Mouse (Mus musculus): Measurements from ENCODE around the gene Golgb1. TPM values are rescaled to one million over a fixed set of nuclear protein-coding genes. Genes with fewer than 3 reads are reported as not detected.

Golgb1 gene
- polyA plus RNA-seq, 1 experiment from 2014 or later = 64.0 TPM

GRCm38 (mm10) chr16:36934841-36935620 is 60.1 kb downstream of the Golgb1 start, which contains the start of gene Hcls1:
Hcls1 (plus strand) TSS chr16:36934983.
- 85% methylated on average over 7 of the region's 7 CpGs for WGBS

GRCm38 (mm10) chr16:36935814-36936213 is 60.9 kb downstream of the Golgb1 start:
- no peaks in the 10 kb centered on the region for H3K27me3 ChIP-seq (ENCODE audit: insufficient read depth, poor library complexity, severe bottlenecking)
- WGBS = 89% methylated on average over 3 of the region's 3 CpGs
- DNase-seq (ENCODE audit: low spot score) = no peak
- no peak overlapping the region for H3K4me3 ChIP-seq
- H3K36me3 ChIP-seq = peaks cover 28% of the 10 kb centered on the region
- H3K27ac ChIP-seq = no peak overlapping the region
- H3K4me1 ChIP-seq (replicated peaks) = no peaks in the 10 kb centered on the region
- no peaks in the 10 kb centered on the region for H3K9me3 ChIP-seq

More at GRCm38 (mm10) chr16:36934841-36935620, 60.1 kb downstream of the Golgb1 start, which contains the start of gene Hcls1:
- H3K9me3 ChIP-seq = no peaks in the 10 kb centered on the region
- no peaks in the 10 kb centered on the region for H3K4me1 ChIP-seq (replicated peaks)
- no peak within 1 kb of the TSS for H3K4me3 ChIP-seq
- no peak for DNase-seq (ENCODE audit: low spot score)
- H3K27ac ChIP-seq = no peak within 1 kb of the TSS
- H3K36me3 ChIP-seq = peaks cover 36% of the 10 kb centered on the region
- no peaks in the 10 kb centered on the region for H3K27me3 ChIP-seq (ENCODE audit: insufficient read depth, poor library complexity, severe bottlenecking)

GRCm38 (mm10) chr16:36941137-36941727 is 66.3 kb downstream of the Golgb1 start:
- no peaks in the 10 kb centered on the region for H3K36me3 ChIP-seq
- no peaks in the 10 kb centered on the region for H3K9me3 ChIP-seq
- no peak overlapping the region for H3K27ac ChIP-seq
- no peak for DNase-seq (ENCODE audit: low spot score)
- H3K4me3 ChIP-seq = no peak overlapping the region
- 78% methylated on average over 6 of the region's 6 CpGs for WGBS
- H3K4me1 ChIP-seq (replicated peaks) = peaks cover 9% of the 10 kb centered on the region
- no peaks in the 10 kb centered on the region for H3K27me3 ChIP-seq (ENCODE audit: insufficient read depth, poor library complexity, severe bottlenecking)

GRCm38 (mm10) chr16:36941895-36942294 is 67.0 kb downstream of the Golgb1 start:
- 71% methylated on average over 4 of the region's 4 CpGs for WGBS
- no peak for DNase-seq (ENCODE audit: low spot score)
- H3K27ac ChIP-seq = no peak overlapping the region
- H3K4me1 ChIP-seq (replicated peaks) = peaks cover 9% of the 10 kb centered on the region
- H3K36me3 ChIP-seq = no peaks in the 10 kb centered on the region
- no peak overlapping the region for H3K4me3 ChIP-seq
- H3K9me3 ChIP-seq = no peaks in the 10 kb centered on the region
- H3K27me3 ChIP-seq (ENCODE audit: insufficient read depth, poor library complexity, severe bottlenecking) = no peaks in the 10 kb centered on the region

- Histone ChIP-seq H3K4me3 (no peak overlapping the region), H3K4me1 (replicated peaks) (peaks cover 9% of the 10 kb centered on the region), H3K27ac (no peak overlapping the region), H3K27me3 (ENCODE audit: insufficient read depth, poor library complexity, severe bottlenecking) (no peaks in the 10 kb centered on the region), H3K9me3 (no peaks in the 10 kb centered on the region), H3K36me3 (no peaks in the 10 kb centered on the region)
- WGBS = 88% methylated on average over 3 of the region's 3 CpGs
- no peak for DNase-seq (ENCODE audit: low spot score)
Measured at GRCm38 (mm10) chr16:36943591-36943990, 68.7 kb downstream of the Golgb1 start.

GRCm38 (mm10) chr16:36944895-36945424 is 70.0 kb downstream of the Golgb1 start:
- Histone ChIP-seq H3K27ac (peak overlapping the region; percentile 66; the same call in 1 of the 2 replicates), H3K4me3 (no peak overlapping the region), H3K27me3 (ENCODE audit: insufficient read depth, poor library complexity, severe bottlenecking) (no peaks in the 10 kb centered on the region), H3K36me3 (no peaks in the 10 kb centered on the region), H3K9me3 (no peaks in the 10 kb centered on the region), H3K4me1 (replicated peaks) (peaks cover 9% of the 10 kb centered on the region)
- peak; percentile 15 for DNase-seq (ENCODE audit: low spot score)
- 41% methylated on average over 12 of the region's 12 CpGs for WGBS

- Histone ChIP-seq H3K27me3 (ENCODE audit: insufficient read depth, poor library complexity, severe bottlenecking) (no peaks in the 10 kb centered on the region), H3K9me3 (no peaks in the 10 kb centered on the region), H3K4me1 (replicated peaks) (peaks cover 9% of the 10 kb centered on the region), H3K27ac (no peak overlapping the region), H3K4me3 (no peak overlapping the region), H3K36me3 (no peaks in the 10 kb centered on the region)
- no peak for DNase-seq (ENCODE audit: low spot score)
- 88% methylated on average over 8 of the region's 8 CpGs for WGBS
Measured at GRCm38 (mm10) chr16:36946459-36947159, 71.7 kb downstream of the Golgb1 start.

- DNase-seq (ENCODE audit: low spot score) = no peak
- no peak overlapping the region for H3K27ac ChIP-seq
- H3K27me3 ChIP-seq (ENCODE audit: insufficient read depth, poor library complexity, severe bottlenecking) = no peaks in the 10 kb centered on the region
- WGBS = 71% methylated on average over 4 of the region's 4 CpGs
- H3K36me3 ChIP-seq = no peaks in the 10 kb centered on the region
- H3K9me3 ChIP-seq = no peaks in the 10 kb centered on the region
- no peak overlapping the region for H3K4me3 ChIP-seq
- H3K4me1 ChIP-seq (replicated peaks) = peaks cover 9% of the 10 kb centered on the region
Measured at GRCm38 (mm10) chr16:36947646-36948197, 72.8 kb downstream of the Golgb1 start.

GRCm38 (mm10) chr16:36949614-36950336 is 74.8 kb downstream of the Golgb1 start:
- no peak overlapping the region for H3K4me3 ChIP-seq
- no peaks in the 10 kb centered on the region for H3K36me3 ChIP-seq
- 73% methylated on average over 8 of the region's 8 CpGs for WGBS
- no peaks in the 10 kb centered on the region for H3K9me3 ChIP-seq
- H3K4me1 ChIP-seq (replicated peaks) = peaks cover 7% of the 10 kb centered on the region
- H3K27ac ChIP-seq = no peak overlapping the region
- DNase-seq (ENCODE audit: low spot score) = no peak
- H3K27me3 ChIP-seq (ENCODE audit: insufficient read depth, poor library complexity, severe bottlenecking) = no peaks in the 10 kb centered on the region

GRCm38 (mm10) chr16:36951029-36951428 is 76.1 kb downstream of the Golgb1 start:
- Histone ChIP-seq H3K4me3 (no peak overlapping the region), H3K27ac (no peak overlapping the region), H3K36me3 (no peaks in the 10 kb centered on the region), H3K27me3 (ENCODE audit: insufficient read depth, poor library complexity, severe bottlenecking) (no peaks in the 10 kb centered on the region), H3K4me1 (replicated peaks) (peaks cover 4% of the 10 kb centered on the region; the same call in 1 of the 2 replicates), H3K9me3 (no peaks in the 10 kb centered on the region)
- 41% methylated on average over 4 of the region's 4 CpGs for WGBS
- no peak for DNase-seq (ENCODE audit: low spot score)

- Histone ChIP-seq H3K36me3 (no peaks in the 10 kb centered on the region), H3K4me1 (replicated peaks) (peaks cover 4% of the 10 kb centered on the region; the same call in 1 of the 2 replicates), H3K27ac (no peak overlapping the region), H3K4me3 (no peak overlapping the region), H3K9me3 (no peaks in the 10 kb centered on the region), H3K27me3 (ENCODE audit: insufficient read depth, poor library complexity, severe bottlenecking) (no peaks in the 10 kb centered on the region)
- DNase-seq (ENCODE audit: low spot score) = no peak
- WGBS = 58% methylated on average over 11 of the region's 11 CpGs
Measured at GRCm38 (mm10) chr16:36955106-36955505, 80.2 kb downstream of the Golgb1 start.

GRCm38 (mm10) chr16:36963415-36963814 is 88.5 kb downstream of the Golgb1 start:
- Histone ChIP-seq H3K4me1 (replicated peaks) (no peaks in the 10 kb centered on the region), H3K27ac (no peak overlapping the region), H3K27me3 (ENCODE audit: insufficient read depth, poor library complexity, severe bottlenecking) (no peaks in the 10 kb centered on the region), H3K36me3 (no peaks in the 10 kb centered on the region), H3K4me3 (no peak overlapping the region), H3K9me3 (no peaks in the 10 kb centered on the region)
- no peak for DNase-seq (ENCODE audit: low spot score)
- WGBS = 90% methylated on average over 4 of the region's 4 CpGs

Data from hindbrain, embryonic 10.5 days (tissue).